Mouse (Mus musculus) liver, embryonic 14.5 days (tissue): ENCODE measurements around the gene Btbd9. TPM values are rescaled to one million over a fixed set of nuclear protein-coding genes. Genes with fewer than 3 reads are reported as not detected.

Experiments used
- ATAC-seq: fragments of 200-750 bp; cut with Nextera tagmentation; 2 replicates; pipeline ENCODE4 v1.8.0; 2017; ENCODE audit warnings: moderate number of reproducible peaks, mild to moderate bottlenecking, moderate library complexity; ENCODE audit not compliant: insufficient read depth
- DNase-seq, 3 experiments: peaks; one replicate each; pipeline ENCODE4 v3.0.0-alpha.2; 2012 to 2013; ENCODE audit warnings: low read depth in 3 of 3, low spot score in 3 of 3
- H3K27ac ChIP-seq: fragments of 300-500 bp; sonication (generic); 2 replicates; pipeline ENCODE4 v1.5.1; 2014; ENCODE audit warnings: moderate library complexity, mild to moderate bottlenecking, control low read depth, inconsistent platforms
- H3K27me3 ChIP-seq: fragments of 300-500 bp; sonication (generic); 2 replicates; pipeline ENCODE4 v1.6.1; 2014; ENCODE audit warnings: mild to moderate bottlenecking, low read length, moderate library complexity; ENCODE audit not compliant: control insufficient read depth, insufficient read depth
- H3K36me3 ChIP-seq: fragments of 300-500 bp; sonication (generic); replicated peaks from 2 replicates; pipeline ENCODE4 v1.6.1; 2014; ENCODE audit warnings: low read depth; ENCODE audit not compliant: control insufficient read depth, insufficient read depth
- H3K4me1 ChIP-seq, 2 experiments: fragments of 200-500 bp in 1 of 2; fragments of 300-500 bp in 1 of 2; sonication (generic) in 1 of 2; replicated peaks; 2 replicates each; pipeline ENCODE4 v1.6.1; 2012 to 2014; ENCODE audit warnings: antibody characterized with exemption in 1 of 2, inconsistent platforms in 1 of 2, low read length in 1 of 2; ENCODE audit not compliant: control insufficient read depth in 2 of 2, insufficient read depth in 2 of 2
- H3K4me2 ChIP-seq: fragments of 300-500 bp; sonication (generic); 2 replicates; pipeline ENCODE4 v1.6.1; 2014; ENCODE audit warnings: low read depth, mild to moderate bottlenecking, control low read depth, moderate library complexity
- H3K4me3 ChIP-seq, 2 experiments: fragments of 200-500 bp in 1 of 2; fragments of 300-500 bp in 1 of 2; sonication (generic) in 1 of 2; 2 replicates each; pipeline ENCODE4 v1.5.1; 2012 to 2014; ENCODE audit warnings: low read depth in 2 of 2, low read length in 2 of 2, mild to moderate bottlenecking in 2 of 2, control low read depth in 1 of 2, inconsistent platforms in 1 of 2, moderate library complexity in 1 of 2; ENCODE audit not compliant: insufficient read depth in 1 of 2
- H3K9ac ChIP-seq: fragments of 300-500 bp; sonication (generic); replicated peaks from 2 replicates; pipeline ENCODE4 v1.6.1; 2014; ENCODE audit warnings: mild to moderate bottlenecking, control low read depth, moderate library complexity
- H3K9me3 ChIP-seq: fragments of 300-500 bp; sonication (generic); 2 replicates; pipeline ENCODE4 v1.6.1; 2016; ENCODE audit warnings: low read length, mixed read lengths; ENCODE audit not compliant: control insufficient read depth
- CTCF ChIP-seq: IDR thresholded peaks from 2 replicates; pipeline ENCODE4 v1.5.1; 2016; ENCODE audit warnings: antibody characterized with exemption, low read depth, control low read depth
- EP300 ChIP-seq: IDR thresholded peaks from 2 replicates; pipeline ENCODE4 v1.6.1; 2016; ENCODE audit warnings: antibody characterized with exemption, low read depth
- WGBS: fragments of 180-500 bp; shearing (Covaris S2); extraction: QIAGEN DNeasy Blood & Tissue Kit; methylation state at CpG from one replicate; pipeline ENCODE4 v1.1.7; 2014; ENCODE audit not compliant: insufficient replicate concordance; 5-methylcytosine and 5-hydroxymethylcytosine counted together
- polyA plus RNA-seq, 2 experiments: library from polyadenylated mRNA; depleted of rRNA in 1 of 2; stranded (reverse) in 1 of 2; unstranded in 1 of 2; fragments of >200 nt; fragmentation: Nextera tagmentation in 1 of 2; extraction: Ambion mirVana in 1 of 2; gene quantifications; 2 replicates each; pipeline versions ENCODE4 v1.2.1 to v1.2.3; 2012 to 2014

Gene Btbd9
- polyA plus RNA-seq, 2 experiments = 2.7 to 9.6 TPM

DNA sequence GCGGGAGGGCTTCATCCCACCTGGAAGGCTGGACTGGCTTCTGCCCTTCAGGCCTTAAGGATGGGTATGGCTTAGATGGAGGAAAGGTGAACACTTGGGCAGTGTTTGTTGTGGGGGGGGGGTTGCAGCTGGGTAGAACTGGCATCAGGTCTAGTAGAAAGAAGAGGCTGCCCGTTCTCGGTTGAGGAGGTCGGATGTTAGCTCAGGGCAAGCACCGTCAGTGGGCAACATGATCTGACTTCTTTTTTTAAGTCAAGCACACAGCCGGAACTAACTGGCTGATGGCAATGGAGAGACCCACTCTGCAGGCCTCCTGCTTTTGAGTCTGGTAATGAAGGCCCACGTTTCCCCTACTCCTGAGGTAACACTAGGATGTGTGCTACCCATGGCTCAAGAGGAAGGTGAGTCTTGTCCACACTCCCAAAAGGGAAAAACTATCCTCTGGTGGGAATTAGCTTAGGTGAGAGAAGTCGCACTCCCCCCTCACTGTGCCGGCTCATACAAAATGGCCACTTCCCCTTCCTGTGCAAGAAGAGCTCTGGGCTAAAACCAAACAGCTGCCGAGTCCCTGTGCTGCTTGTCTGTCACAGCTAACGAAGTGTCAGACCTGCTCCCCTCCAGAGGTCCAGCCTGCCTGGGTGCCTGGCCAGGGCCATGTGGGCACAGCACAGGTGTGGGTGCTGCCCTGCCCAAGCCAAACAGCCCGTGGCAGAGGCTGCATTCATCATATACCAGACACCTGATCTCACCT, 378.8 kb downstream of the Btbd9 start:
- no peaks in the 10 kb centered on the region for H3K27me3 ChIP-seq
- no peaks in the 10 kb centered on the region for H3K36me3 ChIP-seq
- no peak overlapping the region for H3K4me3 ChIP-seq
- no peak overlapping the region for H3K27ac ChIP-seq
- no peaks in the 10 kb centered on the region for H3K4me1 ChIP-seq
- no peak overlapping the region for H3K9ac ChIP-seq
- DNase-seq = no peak
- no peak overlapping the region for H3K4me2 ChIP-seq
- ATAC-seq = no peak
- TF ChIP-seq CTCF (no peak), EP300 (no peak)
- no peaks in the 10 kb centered on the region for H3K9me3 ChIP-seq
- WGBS = 52% methylated on average over 12 of the region's 12 CpGs

GRCm38 (mm10) chr17:30196401-30197279, 379.6 kb downstream of the Btbd9 start:
- TF ChIP-seq EP300 = no peak
- no peak for TF ChIP-seq CTCF
- ATAC-seq (no peak), DNase-seq (no peak)
- Histone ChIP-seq H3K27me3 (no peaks in the 10 kb centered on the region), H3K4me3 (no peak overlapping the region), H3K4me1 (no peaks in the 10 kb centered on the region), H3K9ac (no peak overlapping the region), H3K36me3 (no peaks in the 10 kb centered on the region), H3K27ac (no peak overlapping the region), H3K4me2 (no peak overlapping the region), H3K9me3 (no peaks in the 10 kb centered on the region)
- 74% methylated on average over 17 of the region's 17 CpGs for WGBS

DNA sequence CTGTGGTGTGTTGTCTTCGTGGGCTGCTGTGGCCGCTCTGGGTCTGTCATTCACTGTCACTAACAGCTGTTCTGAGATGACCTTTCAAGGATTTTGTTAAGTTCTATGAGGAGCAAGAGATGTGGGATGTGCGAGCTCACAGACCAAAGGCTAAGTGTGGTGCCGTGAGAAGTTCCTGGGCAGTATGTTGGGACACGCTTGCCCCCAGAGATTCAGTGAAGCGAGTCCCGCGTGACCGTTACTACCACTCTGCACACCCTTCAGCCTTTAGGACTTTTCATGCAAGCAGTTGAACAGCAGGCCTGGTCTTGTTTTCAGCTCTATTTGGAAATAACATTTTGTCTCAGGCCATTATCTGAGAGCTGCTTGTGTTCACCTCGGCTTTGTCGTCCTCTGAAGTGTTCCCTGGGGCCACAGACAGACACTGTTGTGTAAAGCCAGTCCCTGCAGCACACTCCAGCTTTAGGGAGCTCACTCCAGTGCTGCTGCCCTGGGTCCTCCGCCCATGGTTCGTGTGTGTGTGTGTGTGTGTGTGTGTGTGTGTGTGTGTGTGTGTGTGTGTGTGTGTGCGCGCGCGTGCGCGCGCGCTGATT, 380.6 kb downstream of the Btbd9 start:
- ATAC-seq (no peak), DNase-seq (no peak)
- WGBS = 83% methylated on average over 21 of the region's 21 CpGs
- Histone ChIP-seq H3K27ac (no peak overlapping the region), H3K4me3 (no peak overlapping the region), H3K4me2 (no peak overlapping the region), H3K4me1 (no peaks in the 10 kb centered on the region), H3K9me3 (no peaks in the 10 kb centered on the region), H3K9ac (no peak overlapping the region), H3K27me3 (no peaks in the 10 kb centered on the region), H3K36me3 (no peaks in the 10 kb centered on the region)
- no peak for TF ChIP-seq EP300
- TF ChIP-seq CTCF = no peak

DNA sequence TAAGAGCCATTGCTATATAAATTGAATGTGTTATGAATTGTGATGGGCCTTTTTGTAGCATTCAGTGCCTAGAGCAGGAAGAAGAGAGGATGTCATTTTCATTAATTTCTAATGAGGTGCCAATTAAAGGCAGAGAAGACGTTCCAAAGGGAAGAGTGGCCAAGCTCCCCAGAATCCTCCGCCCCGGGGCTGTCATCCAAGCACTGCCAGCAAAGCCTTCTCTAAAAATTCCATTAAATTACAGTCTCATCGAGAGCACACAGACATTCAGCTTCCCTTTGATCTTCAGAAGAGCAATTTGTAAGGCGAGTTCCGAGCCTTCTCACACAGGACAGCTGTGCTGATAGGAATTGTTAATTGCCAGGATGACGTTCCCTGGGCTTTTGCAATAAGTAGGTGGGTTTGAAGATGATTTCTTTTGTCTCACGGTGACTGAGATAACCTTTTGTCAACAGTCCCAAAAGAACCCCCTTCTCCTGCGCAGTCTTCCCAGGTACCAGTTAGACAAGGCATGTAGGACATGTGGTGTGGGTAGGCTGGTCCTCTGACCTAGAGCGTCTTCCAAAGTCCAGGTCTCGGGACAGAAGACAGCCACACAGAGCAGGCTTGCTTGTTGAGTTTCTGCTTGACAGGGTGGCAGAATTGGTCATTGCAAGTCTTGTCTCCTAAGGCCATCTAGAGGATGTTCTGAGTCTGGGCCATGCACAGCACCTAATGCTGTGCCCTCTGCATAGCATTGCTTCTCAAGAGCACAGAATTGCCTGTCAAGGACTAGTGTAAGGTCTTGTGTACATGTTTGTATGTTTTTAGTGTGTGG, 381.5 kb downstream of the Btbd9 start:
- Histone ChIP-seq H3K36me3 (no peaks in the 10 kb centered on the region), H3K4me2 (no peak overlapping the region), H3K4me3 (no peak overlapping the region), H3K4me1 (no peaks in the 10 kb centered on the region), H3K27ac (no peak overlapping the region), H3K9ac (no peak overlapping the region), H3K27me3 (no peaks in the 10 kb centered on the region), H3K9me3 (no peaks in the 10 kb centered on the region)
- WGBS = 74% methylated on average over 11 of the region's 11 CpGs
- DNase-seq (no peak), ATAC-seq (no peak)
- TF ChIP-seq CTCF (peak; percentile 23; the same call in 1 of the 2 replicates), EP300 (no peak)
